Mouse (Mus musculus) urinary bladder, postnatal 36 days (tissue): ENCODE results near the gene Cxcl15.
"Not testable (repeated sequence)": the region's sequence is repeated elsewhere in the genome, so short reads cannot be mapped to it uniquely, and the experiment has no call there.

Experiments used
- DNase-seq, 2 experiments: peaks; one replicate each; pipeline ENCODE4 v3.0.0; 2022; ENCODE audit warnings: low spot score in 2 of 2, mixed read lengths in 1 of 2

Cxcl15 gene

GRCm38 (mm10) chr5:90789306-90790073 lies 4.8 kb upstream of the Cxcl15 start:
- DNase-seq, result no peak

GRCm38 (mm10) chr5:90790074-90790502 lies 4.2 kb upstream of the Cxcl15 start:
- DNase-seq, result no peak

DNA sequence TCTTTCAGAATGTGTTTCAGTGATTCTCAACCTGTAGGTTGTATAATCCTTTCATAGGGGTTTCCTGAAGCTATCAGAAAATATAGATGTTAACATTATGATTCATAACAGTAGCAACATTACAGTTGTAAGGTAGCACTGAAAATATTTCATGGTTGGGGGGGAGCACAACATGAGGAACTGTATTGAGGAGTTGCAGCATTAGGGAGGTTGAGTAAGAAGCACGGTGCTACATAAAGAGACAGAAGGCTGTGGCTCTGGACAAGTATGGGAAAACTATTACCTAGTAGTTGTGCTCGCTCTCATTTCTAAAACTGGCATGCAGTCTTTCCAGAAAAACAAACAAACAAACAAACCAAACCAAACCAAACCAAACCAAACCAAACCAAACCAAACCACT lies 1.1 kb downstream of the Cxcl15 start:
- not testable (repeated sequence) for DNase-seq

DNA sequence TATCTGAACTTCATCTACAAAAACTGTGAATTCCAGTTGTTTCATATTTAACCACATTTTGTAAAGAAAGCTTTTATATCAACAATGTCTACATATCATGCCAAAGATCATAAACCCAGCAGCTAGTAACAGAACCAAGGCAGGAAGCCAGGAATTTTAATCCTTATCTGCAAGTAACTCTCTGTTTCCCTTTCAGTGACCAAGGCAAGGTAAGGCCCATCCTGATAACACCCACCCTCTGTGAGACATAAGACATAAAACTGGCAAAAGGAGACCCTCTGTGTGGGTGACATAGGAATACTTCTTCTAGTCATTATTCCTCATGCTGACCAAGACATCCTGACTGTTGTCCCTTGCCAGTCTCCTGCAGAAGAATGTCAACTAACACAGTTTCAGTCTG lies 10.2 kb downstream of the Cxcl15 start:
- DNase-seq, result no peak

GRCm38 (mm10) chr5:90806050-90806449 lies 11.7 kb downstream of the Cxcl15 start:
- no peak for DNase-seq

DNA sequence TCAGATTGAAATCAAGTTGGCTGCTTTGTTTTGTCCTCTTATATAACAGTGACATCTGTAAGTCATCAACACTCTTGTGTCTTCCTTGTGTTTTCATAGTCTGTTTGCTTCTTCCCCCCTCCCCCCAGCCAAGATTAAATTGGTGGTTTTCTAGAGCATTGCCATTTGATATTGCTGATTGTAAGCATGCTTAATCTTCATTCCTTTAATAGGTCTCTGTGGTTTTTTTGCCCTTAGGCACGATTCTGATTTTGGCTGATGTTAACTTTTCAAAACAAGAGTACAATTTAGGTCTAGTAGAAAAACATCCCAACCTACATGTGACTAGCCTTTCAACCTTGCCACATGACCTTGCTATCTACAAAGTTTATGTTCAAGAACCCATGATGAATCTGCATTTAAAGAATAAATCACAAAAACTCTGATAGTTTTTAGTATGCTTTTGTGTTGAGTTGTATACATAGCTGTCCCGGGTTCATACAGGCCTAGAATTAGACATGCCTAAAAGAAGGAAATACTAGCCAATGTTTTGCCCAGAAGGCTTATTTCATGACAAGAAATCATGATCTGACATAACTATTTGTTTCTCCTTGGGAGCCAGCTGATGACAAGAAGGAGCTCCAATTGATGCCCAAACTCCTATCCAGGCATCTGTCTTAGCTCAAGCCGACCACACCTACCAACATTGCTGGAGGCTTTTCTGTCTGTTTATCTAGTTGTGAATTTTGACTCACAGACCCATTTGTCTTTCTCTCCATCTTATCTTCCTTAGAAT lies 13.0 kb downstream of the Cxcl15 start:
- DNase-seq, result no peak

DNA sequence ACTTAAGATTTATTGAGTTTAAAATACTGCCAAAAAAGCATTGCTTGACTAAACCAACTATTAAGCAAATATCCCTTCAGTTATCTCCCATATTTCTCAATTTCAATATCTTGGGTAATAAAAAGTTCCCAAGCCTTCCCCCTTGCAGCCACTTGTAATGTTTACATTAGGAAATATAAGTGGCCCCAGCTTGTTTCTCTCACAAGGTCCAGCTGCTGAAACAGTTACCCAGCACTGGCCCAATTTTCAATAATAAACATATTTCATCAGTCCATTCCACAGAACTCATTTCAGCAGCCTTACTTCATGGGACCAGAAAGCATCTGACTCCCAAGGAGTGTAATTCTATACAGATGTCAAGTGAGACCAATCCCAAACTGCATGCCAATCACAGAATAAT lies 25.4 kb downstream of the Cxcl15 start:
- no peak for DNase-seq

DNA sequence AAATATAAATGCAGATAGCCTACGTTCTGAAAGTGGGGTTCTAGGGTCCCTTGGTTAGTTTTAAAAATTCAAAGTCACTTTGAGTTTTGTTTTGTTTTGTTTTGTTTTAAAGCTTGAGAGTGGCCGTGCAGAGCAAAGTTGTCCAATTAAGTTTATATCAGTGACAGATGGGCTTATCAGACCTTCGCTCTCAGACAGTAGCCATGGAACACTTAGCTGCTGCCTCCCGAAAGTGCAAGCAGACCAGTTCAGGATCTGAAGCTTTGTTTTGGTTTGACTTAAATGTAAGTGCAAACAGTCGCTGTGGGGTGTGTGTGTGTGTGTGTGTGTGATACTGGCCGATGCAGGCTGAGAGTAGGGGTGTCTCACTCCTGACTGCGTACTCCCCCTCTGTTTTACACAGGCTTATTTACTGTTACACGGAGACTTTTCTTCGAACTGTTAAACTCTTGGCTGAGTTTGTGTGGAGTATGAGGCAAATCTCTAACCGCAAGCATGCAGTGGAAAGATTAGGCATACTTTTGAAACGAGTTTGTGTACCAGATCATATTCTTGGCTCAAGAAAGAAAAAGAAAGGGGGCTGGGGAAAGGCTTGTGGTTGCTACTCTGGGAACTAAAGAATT lies 37.9 kb downstream of the Cxcl15 start:
- no peak for DNase-seq

DNA sequence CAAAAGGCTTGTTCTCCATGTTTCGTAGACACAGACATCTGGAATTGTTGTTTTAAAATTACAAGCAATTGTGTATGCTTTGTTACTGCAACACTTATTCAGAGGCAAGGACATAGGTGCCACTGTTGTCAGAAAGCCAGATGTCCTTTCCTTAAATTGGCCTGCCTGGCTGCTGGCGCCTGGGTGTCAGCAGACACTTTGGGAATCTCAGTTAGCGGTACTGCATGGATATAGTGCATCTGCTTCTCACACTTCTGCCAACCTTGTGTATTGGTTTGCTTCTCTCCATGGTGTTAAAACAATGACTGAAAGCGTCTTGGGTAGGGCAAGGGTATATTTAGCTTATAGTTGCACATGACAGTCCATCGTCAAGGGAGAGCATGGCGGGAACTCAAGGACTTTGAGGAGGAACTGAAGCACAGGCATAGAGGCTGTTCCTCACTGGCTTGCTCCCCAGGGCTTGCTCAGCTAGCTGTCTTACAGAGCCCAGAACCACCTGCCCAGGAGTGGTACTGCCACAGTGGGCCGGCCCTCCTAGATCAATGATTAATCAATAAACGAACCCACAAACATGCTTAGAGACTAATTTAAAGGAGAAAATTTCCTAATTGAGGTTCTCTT lies 38.5 kb downstream of the Cxcl15 start:
- no peak for DNase-seq

GRCm38 (mm10) chr5:90834436-90834835 lies 40.1 kb downstream of the Cxcl15 start:
- DNase-seq, result no peak

- DNase-seq, result no peak
These were observed 44.2 kb downstream of the Cxcl15 start for GRCm38 (mm10) chr5:90838582-90838981.

- no peak for DNase-seq
These were observed 46.9 kb downstream of the Cxcl15 start for GRCm38 (mm10) chr5:90840902-90841869.

DNA sequence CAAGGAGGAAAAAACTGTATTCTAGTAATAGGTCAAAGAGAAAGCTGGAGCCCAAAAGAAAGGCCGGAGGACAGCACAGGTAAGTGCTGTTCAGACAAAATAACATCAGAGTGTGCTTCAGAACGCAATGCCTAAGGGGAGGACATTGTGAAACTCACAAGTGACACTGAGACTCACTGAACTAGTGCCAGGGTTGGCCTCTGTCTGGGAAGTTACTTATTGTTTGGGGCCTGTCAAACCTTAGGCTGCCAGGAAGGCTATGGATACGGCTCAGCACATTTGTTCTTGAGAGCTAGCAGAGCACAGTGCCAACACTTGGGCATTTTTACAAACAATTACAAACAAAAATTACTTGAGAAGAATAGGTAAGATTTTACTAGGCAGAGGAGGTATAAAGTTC lies 49.6 kb downstream of the Cxcl15 start:
- DNase-seq, result no peak

GRCm38 (mm10) chr5:90850096-90850495 lies 55.8 kb downstream of the Cxcl15 start:
- DNase-seq, result not testable (repeated sequence)

GRCm38 (mm10) chr5:90851391-90851790 lies 57.1 kb downstream of the Cxcl15 start:
- not testable (repeated sequence) for DNase-seq
